Mouse (Mus musculus) midbrain, embryonic 16.5 days (tissue): ENCODE measurements at regions not wholly inside any gene's neighbourhood (a gene's known extent, or its start where the extent isn't known, plus 50 kb on each side); places are given as distances from the start of the nearest gene placed in this dataset.
A peak's percentile ranks its signal among the peaks of the same experiment; 100 is the strongest.

Source experiments
- ATAC-seq: fragments of 200-750 bp; cut with Nextera tagmentation; 2 replicates; pipeline ENCODE4 v1.8.0; 2017; ENCODE audit warnings: moderate TSS enrichment
- H3K27ac ChIP-seq: fragments of 300-500 bp; sonication (generic); 2 replicates; pipeline ENCODE4 v1.5.1; 2014; ENCODE audit warnings: mild to moderate bottlenecking, low read length, mixed read lengths
- H3K27me3 ChIP-seq: fragments of 300-500 bp; sonication (generic); 2 replicates; pipeline ENCODE4 v1.6.1; 2014; ENCODE audit warnings: low read depth, low read length, mixed read lengths; ENCODE audit not compliant: control insufficient read depth, insufficient read depth
- H3K36me3 ChIP-seq: fragments of 300-500 bp; sonication (generic); 2 replicates; pipeline ENCODE4 v1.6.1; 2014; ENCODE audit warnings: mild to moderate bottlenecking, low read length, moderate library complexity, mixed read lengths; ENCODE audit not compliant: control insufficient read depth, insufficient read depth
- H3K4me1 ChIP-seq: fragments of 300-500 bp; sonication (generic); 2 replicates; pipeline ENCODE4 v1.6.1; 2014; ENCODE audit warnings: mild to moderate bottlenecking, low read length, mixed read lengths; ENCODE audit not compliant: control insufficient read depth, insufficient read depth
- H3K4me2 ChIP-seq: fragments of 300-500 bp; sonication (generic); 2 replicates; pipeline ENCODE4 v1.6.1; 2014; ENCODE audit warnings: mild to moderate bottlenecking, low read length, mixed read lengths
- H3K4me3 ChIP-seq: fragments of 300-500 bp; sonication (generic); 2 replicates; pipeline ENCODE4 v1.5.1; 2014; ENCODE audit warnings: low read depth, mild to moderate bottlenecking, low read length, moderate library complexity, mixed read lengths
- H3K9ac ChIP-seq: fragments of 300-500 bp; sonication (generic); 2 replicates; pipeline ENCODE4 v1.6.1; 2014; ENCODE audit warnings: low read depth, low read length, mixed read lengths
- H3K9me3 ChIP-seq: fragments of 300-500 bp; sonication (generic); replicated peaks from 2 replicates; pipeline ENCODE4 v1.6.1; 2014; ENCODE audit warnings: mild to moderate bottlenecking, low read length, mixed read lengths; ENCODE audit not compliant: control insufficient read depth, poor library complexity, severe bottlenecking
- WGBS: fragments of 180-500 bp; shearing (Covaris S2); extraction: QIAGEN DNeasy Blood & Tissue Kit; methylation state at CpG from one replicate; pipeline ENCODE4 v1.1.7; 2014; 5-methylcytosine and 5-hydroxymethylcytosine counted together

GRCm38 (mm10) chr15:40367026-40367425 lies 232.9 kb downstream of the 9330182O14Rik start:
- H3K36me3 ChIP-seq: no peaks in the 10 kb centered on the region
- WGBS: 10% methylated on average over 1 of the region's 1 CpGs
- no peaks in the 10 kb centered on the region for H3K4me1 ChIP-seq
- ATAC-seq: no peak
- H3K9ac ChIP-seq: no peak overlapping the region
- no peak overlapping the region for H3K27ac ChIP-seq
- no peaks in the 10 kb centered on the region for H3K9me3 ChIP-seq
- H3K27me3 ChIP-seq: no peaks in the 10 kb centered on the region
- no peak overlapping the region for H3K4me2 ChIP-seq
- H3K4me3 ChIP-seq: no peak overlapping the region

- ATAC-seq: no peak
- Histone ChIP-seq H3K36me3 (no peaks in the 10 kb centered on the region), H3K27me3 (no peaks in the 10 kb centered on the region), H3K4me3 (no peak overlapping the region), H3K9me3 (no peaks in the 10 kb centered on the region), H3K4me1 (no peaks in the 10 kb centered on the region), H3K4me2 (no peak overlapping the region), H3K27ac (no peak overlapping the region), H3K9ac (no peak overlapping the region)
- 80% methylated on average over 3 of the region's 3 CpGs for WGBS
Observed at GRCm38 (mm10) chr15:40368746-40369145, 234.6 kb downstream of the 9330182O14Rik start.

- WGBS: 54% methylated on average over 4 of the region's 4 CpGs
- no peaks in the 10 kb centered on the region for H3K36me3 ChIP-seq
- H3K9me3 ChIP-seq: no peaks in the 10 kb centered on the region
- no peaks in the 10 kb centered on the region for H3K27me3 ChIP-seq
- H3K27ac ChIP-seq: no peak overlapping the region
- H3K4me2 ChIP-seq: no peak overlapping the region
- H3K4me3 ChIP-seq: no peak overlapping the region
- ATAC-seq: no peak
- no peaks in the 10 kb centered on the region for H3K4me1 ChIP-seq
- H3K9ac ChIP-seq: no peak overlapping the region
Observed at GRCm38 (mm10) chr15:40371486-40371885, 237.3 kb downstream of the 9330182O14Rik start.

GRCm38 (mm10) chr15:40386526-40386925 lies 252.4 kb downstream of the 9330182O14Rik start:
- no peaks in the 10 kb centered on the region for H3K27me3 ChIP-seq
- ATAC-seq: no peak
- 80% methylated on average over 2 of the region's 2 CpGs for WGBS
- no peaks in the 10 kb centered on the region for H3K4me1 ChIP-seq
- no peaks in the 10 kb centered on the region for H3K36me3 ChIP-seq
- H3K4me2 ChIP-seq: no peak overlapping the region
- H3K27ac ChIP-seq: no peak overlapping the region
- no peaks in the 10 kb centered on the region for H3K9me3 ChIP-seq
- H3K4me3 ChIP-seq: no peak overlapping the region
- no peak overlapping the region for H3K9ac ChIP-seq

- H3K4me1 ChIP-seq: no peaks in the 10 kb centered on the region
- H3K36me3 ChIP-seq: no peaks in the 10 kb centered on the region
- no peaks in the 10 kb centered on the region for H3K9me3 ChIP-seq
- no peak overlapping the region for H3K27ac ChIP-seq
- H3K4me3 ChIP-seq: no peak overlapping the region
- WGBS: 81% methylated on average over 2 of the region's 2 CpGs
- no peak overlapping the region for H3K4me2 ChIP-seq
- no peaks in the 10 kb centered on the region for H3K27me3 ChIP-seq
- H3K9ac ChIP-seq: no peak overlapping the region
- no peak for ATAC-seq
Observed at GRCm38 (mm10) chr15:40387746-40388145, 253.6 kb downstream of the 9330182O14Rik start.

- Histone ChIP-seq H3K27me3 (no peaks in the 10 kb centered on the region), H3K4me1 (no peaks in the 10 kb centered on the region), H3K9me3 (no peaks in the 10 kb centered on the region), H3K27ac (no peak overlapping the region), H3K9ac (no peak overlapping the region), H3K4me3 (no peak overlapping the region), H3K36me3 (no peaks in the 10 kb centered on the region), H3K4me2 (no peak overlapping the region)
- no peak for ATAC-seq
- 82% methylated on average over 2 of the region's 2 CpGs for WGBS
Observed at GRCm38 (mm10) chr15:40388806-40389205, 254.6 kb downstream of the 9330182O14Rik start.

GRCm38 (mm10) chr15:40435156-40435555 lies 301.0 kb downstream of the 9330182O14Rik start:
- no peak overlapping the region for H3K4me3 ChIP-seq
- H3K4me1 ChIP-seq: peaks cover 5% of the 10 kb centered on the region
- no peak overlapping the region for H3K4me2 ChIP-seq
- 84% methylated on average over 4 of the region's 4 CpGs for WGBS
- no peaks in the 10 kb centered on the region for H3K27me3 ChIP-seq
- H3K9ac ChIP-seq: no peak overlapping the region
- no peak overlapping the region for H3K27ac ChIP-seq
- no peak for ATAC-seq
- H3K36me3 ChIP-seq: no peaks in the 10 kb centered on the region
- H3K9me3 ChIP-seq: no peaks in the 10 kb centered on the region

GRCm38 (mm10) chr15:40436688-40437087 lies 302.5 kb downstream of the 9330182O14Rik start:
- H3K36me3 ChIP-seq: no peaks in the 10 kb centered on the region
- ATAC-seq: peak; percentile 87
- 27% methylated on average over 3 of the region's 3 CpGs for WGBS
- H3K4me3 ChIP-seq: no peak overlapping the region
- no peaks in the 10 kb centered on the region for H3K9me3 ChIP-seq
- no peak overlapping the region for H3K9ac ChIP-seq
- H3K4me2 ChIP-seq: no peak overlapping the region
- no peaks in the 10 kb centered on the region for H3K27me3 ChIP-seq
- H3K27ac ChIP-seq: peak overlapping the region; percentile 33; the same call in 1 of the 2 replicates
- H3K4me1 ChIP-seq: peaks cover 3% of the 10 kb centered on the region

GRCm38 (mm10) chr15:40439827-40440226 lies 305.7 kb downstream of the 9330182O14Rik start:
- Histone ChIP-seq H3K4me3 (no peak overlapping the region), H3K36me3 (no peaks in the 10 kb centered on the region), H3K9ac (no peak overlapping the region), H3K4me2 (no peak overlapping the region), H3K4me1 (peaks cover 3% of the 10 kb centered on the region), H3K27me3 (no peaks in the 10 kb centered on the region), H3K9me3 (no peaks in the 10 kb centered on the region), H3K27ac (no peak overlapping the region)
- WGBS: 94% methylated on average over 1 of the region's 1 CpGs
- ATAC-seq: no peak

GRCm38 (mm10) chr15:40448623-40449022 lies 314.5 kb downstream of the 9330182O14Rik start:
- Histone ChIP-seq H3K27ac (no peak overlapping the region), H3K4me1 (no peaks in the 10 kb centered on the region), H3K9ac (no peak overlapping the region), H3K4me2 (no peak overlapping the region), H3K4me3 (no peak overlapping the region), H3K36me3 (no peaks in the 10 kb centered on the region), H3K9me3 (no peaks in the 10 kb centered on the region), H3K27me3 (no peaks in the 10 kb centered on the region)
- ATAC-seq: no peak
- WGBS: 73% methylated on average over 1 of the region's 1 CpGs
